In the genomic region with DNA sequence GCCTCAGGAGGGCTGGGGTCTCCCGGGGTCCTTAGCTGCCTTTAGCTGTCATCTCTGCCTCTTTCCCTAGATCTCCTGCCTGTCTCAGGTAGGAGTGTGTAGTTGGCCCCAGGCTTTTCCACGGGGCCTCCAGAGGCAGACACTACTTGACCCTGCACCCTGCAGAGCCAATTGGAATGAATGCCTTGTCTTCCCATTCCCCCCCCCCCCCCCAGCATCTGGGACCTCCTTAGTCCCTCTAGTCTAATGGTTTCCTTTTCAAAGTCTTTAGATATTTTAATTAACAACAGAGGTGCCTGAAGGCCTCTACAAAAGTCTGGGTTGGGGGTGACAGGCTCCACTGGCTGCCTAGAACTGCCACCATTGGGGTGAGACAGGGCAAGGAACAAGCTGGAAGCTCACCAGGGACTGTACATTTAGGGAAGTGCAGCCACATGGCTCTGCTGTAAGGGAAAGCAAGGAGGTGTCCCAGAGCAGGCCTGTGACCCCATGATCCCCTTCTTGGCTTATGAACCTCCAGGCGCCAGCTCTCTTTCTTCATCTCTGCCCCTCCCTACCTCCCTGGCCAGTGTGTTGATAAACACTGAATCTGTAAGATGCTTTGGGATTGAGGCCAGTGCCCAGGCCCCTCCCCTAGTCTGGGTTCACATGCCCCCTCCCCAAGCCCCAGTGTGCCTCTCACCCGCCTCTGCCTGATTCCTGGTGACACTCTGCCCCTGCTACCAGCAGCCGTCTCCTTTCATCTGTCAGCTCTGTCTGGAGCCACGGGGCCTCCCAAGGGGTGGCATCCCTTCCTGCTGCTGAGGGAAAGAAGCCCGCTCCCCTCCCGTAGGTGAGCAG, we compare ENCODE assay signal across 10 mouse cellular contexts. TPM values are rescaled to one million over a fixed set of nuclear protein-coding genes. Genes with fewer than 3 reads are reported as not detected.
A peak's percentile ranks its signal among the peaks of the same experiment; 100 is the strongest.
DNase-seq lines count a peak whose midpoint lies in the region; ATAC-seq lines count a peak whose summit lies in the region.
"Had no signal": no experiment of that assay in that cellular context is flagged by ENCODE, and none has a peak within 500 bp of the region (broad histone marks: within the 10 kb centered on the region; RNA-seq: fewer than 3 reads in every experiment).

No protein-coding gene starts in this region.

- H3K27me3 ChIP-seq in limb, embryonic 11.5 days (ENCODE audit: control insufficient read depth, insufficient read depth, low read length) = no peaks in the 10 kb centered on the region
- H3K27me3 ChIP-seq in neural tube, embryonic 13.5 days = no peaks in the 10 kb centered on the region

- H3K4me2 ChIP-seq in limb, embryonic 11.5 days (ENCODE audit: low read depth, severe bottlenecking) = peak overlapping the region; percentile 25; the same call in 1 of the 2 replicates
- no peak overlapping the region for H3K4me2 ChIP-seq in neural tube, embryonic 13.5 days

- 8% methylated on average over 8 of the region's 8 CpGs for WGBS in limb, embryonic 11.5 days
- 21% methylated on average over 8 of the region's 8 CpGs for WGBS in neural tube, embryonic 13.5 days

- peak overlapping the region; percentile 31 for H3K9ac ChIP-seq in limb, embryonic 11.5 days (ENCODE audit: low read length)
- H3K9ac ChIP-seq in neural tube, embryonic 13.5 days = peak overlapping the region; percentile 47; the same call in 1 of the 2 replicates

- peak overlapping the region; percentile 81 for H3K27ac ChIP-seq in limb, embryonic 11.5 days (replicated peaks; ENCODE audit: low read depth, low read length)
- H3K27ac ChIP-seq in neural tube, embryonic 13.5 days (replicated peaks) = 0 out of 2 replicates have a peak overlapping the region, but pooled peaks have one; percentile 28

- peaks cover 48% of the 10 kb centered on the region for H3K4me1 ChIP-seq in limb, embryonic 11.5 days (ENCODE audit: control insufficient read depth, insufficient read depth, low read length)
- H3K4me1 ChIP-seq in neural tube, embryonic 13.5 days (replicated peaks) = peaks cover 38% of the 10 kb centered on the region

- H3K36me3 ChIP-seq in limb, embryonic 11.5 days (ENCODE audit: control insufficient read depth, insufficient read depth, low read length) = peaks cover 9% of the 10 kb centered on the region; the same call in 1 of the 2 replicates
- H3K36me3 ChIP-seq in neural tube, embryonic 13.5 days = peaks cover 51% of the 10 kb centered on the region

- DNase-seq in kidney, postnatal 10 days = peak; percentile 8
- no peak for DNase-seq in kidney, postnatal 14 days
- peak; percentile 48 for DNase-seq in embryo, embryonic 9.5 days (ENCODE audit: extremely low spot score)
- peak; percentile 54 for DNase-seq in limb, embryonic 11.5 days (ENCODE audit: low spot score)
- DNase-seq in right cerebral cortex, adult 18-20 months = no peak
- no peak for DNase-seq in spleen, adult 12 weeks (ENCODE audit: low spot score)
- DNase-seq: cerebellum, adult 8-10 months; gastrocnemius, postnatal 14 days; thymus, adult 18-20 months had no signal

- no peak for ATAC-seq in limb, embryonic 11.5 days (ENCODE audit: insufficient number of reproducible peaks, low FRiP score, low TSS enrichment, low read depth)
- ATAC-seq in neural tube, embryonic 13.5 days (ENCODE audit: low read depth) = 0 out of 2 replicates have a peak, but pooled peaks have one; percentile 2

- H3K4me3 ChIP-seq in limb, embryonic 11.5 days (ENCODE audit: low read depth, low read length) = no peak overlapping the region
- H3K4me3 ChIP-seq in neural tube, embryonic 13.5 days = no peak overlapping the region

- no peaks in the 10 kb centered on the region for H3K9me3 ChIP-seq in limb, embryonic 11.5 days (ENCODE audit: control insufficient read depth, low read length)
- no peaks in the 10 kb centered on the region for H3K9me3 ChIP-seq in neural tube, embryonic 13.5 days

RNA-seq across cellular contexts. Expression of a gene that starts 8.8 kb away (rescaled TPM):
- polyA plus RNA-seq in limb, embryonic 11.5 days (2014; fragmentation: Nextera tagmentation; extraction: Ambion mirVana) = 126 and 127 TPM in 2 replicates
- polyA plus RNA-seq in neural tube, embryonic 13.5 days (2015; fragmentation: Nextera tagmentation; extraction: Ambion mirVana) = 91.2 and 101 TPM in 2 replicates

RNA-seq across cellular contexts. Expression of a gene that starts 9.0 kb away (rescaled TPM):
- polyA plus RNA-seq in limb, embryonic 11.5 days (2014; fragmentation: Nextera tagmentation; extraction: Ambion mirVana) = 44.3 and 47.8 TPM in 2 replicates
- 64.4 and 66.0 TPM in 2 replicates for polyA plus RNA-seq in neural tube, embryonic 13.5 days (2015; fragmentation: Nextera tagmentation; extraction: Ambion mirVana)

RNA-seq across cellular contexts. Expression of a gene that starts 16.6 kb away (rescaled TPM):
- polyA plus RNA-seq in limb, embryonic 11.5 days (2014; fragmentation: Nextera tagmentation; extraction: Ambion mirVana) = 7.4 and 12.8 TPM in 2 replicates
- polyA plus RNA-seq in neural tube, embryonic 13.5 days (2015; fragmentation: Nextera tagmentation; extraction: Ambion mirVana) = 235 and 267 TPM in 2 replicates

RNA-seq across cellular contexts. Expression of a gene that starts 22.4 kb away (rescaled TPM):
- 12.4 and 16.5 TPM in 2 replicates for polyA plus RNA-seq in limb, embryonic 11.5 days (2014; fragmentation: Nextera tagmentation; extraction: Ambion mirVana)
- 10.6 and 13.0 TPM in 2 replicates for polyA plus RNA-seq in neural tube, embryonic 13.5 days (2015; fragmentation: Nextera tagmentation; extraction: Ambion mirVana)

RNA-seq across cellular contexts. Expression of a gene that starts 27.2 kb away (rescaled TPM):
- polyA plus RNA-seq in limb, embryonic 11.5 days (2014; fragmentation: Nextera tagmentation; extraction: Ambion mirVana) = 6.7 and 7.4 TPM in 2 replicates
- polyA plus RNA-seq in neural tube, embryonic 13.5 days (2015; fragmentation: Nextera tagmentation; extraction: Ambion mirVana) = 0.99 and 1.2 TPM in 2 replicates

Comparison
In these comparisons a context has a peak if more than half of its experiments do, and no peak if none do; other contexts are left out.
1. DNase-seq: peak in kidney, postnatal 10 days (single experiment), embryo, embryonic 9.5 days (single experiment) and limb, embryonic 11.5 days (single experiment); none in kidney, postnatal 14 days (single experiment), right cerebral cortex, adult 18-20 months (single experiment) and spleen, adult 12 weeks (single experiment).
2. RNA of a gene that starts 16.6 kb away (polyA plus RNA-seq): 235 to 267 TPM in neural tube, embryonic 13.5 days; 7.4 to 12.8 TPM in limb, embryonic 11.5 days; every median in the first group is over 10 times any median in the second.